Mouse (Mus musculus) left cerebral cortex, adult 8-10 months (tissue): ENCODE measurements around the gene Tsc1. TPM values are rescaled to one million over a fixed set of nuclear protein-coding genes. Genes with fewer than 3 reads are reported as not detected.

Experiments used
- DNase-seq, 2 experiments: peaks; one replicate each; pipeline ENCODE4 v3.0.0; 2022; ENCODE audit warnings: low spot score in 2 of 2
- total RNA-seq, 4 experiments: library from RNA; stranded (reverse); gene quantifications; 2 replicates each; pipeline ENCODE4 v1.2.4; 2022

The Tsc1 gene
- total RNA-seq, 4 experiments from 2014 or later: 54.1 to 61.6 (median 57.4) TPM

- peak; percentile 18 to 32 for DNase-seq
Observed at GRCm38 (mm10) chr2:28641435-28641941, 460 bp downstream of the Tsc1 start.

- DNase-seq: no peak
Observed at GRCm38 (mm10) chr2:28643081-28643480, 2.1 kb downstream of the Tsc1 start.

GRCm38 (mm10) chr2:28650526-28650925 is 9.5 kb downstream of the Tsc1 start:
- DNase-seq: no peak

GRCm38 (mm10) chr2:28653351-28653750 is 12.3 kb downstream of the Tsc1 start:
- peak in 1 of 2 experiments; percentile 55 for DNase-seq

GRCm38 (mm10) chr2:28654295-28654694 is 13.3 kb downstream of the Tsc1 start:
- DNase-seq: no peak

GRCm38 (mm10) chr2:28656216-28656615 is 15.2 kb downstream of the Tsc1 start:
- no peak for DNase-seq

GRCm38 (mm10) chr2:28662891-28663290 is 21.9 kb downstream of the Tsc1 start:
- no peak for DNase-seq

GRCm38 (mm10) chr2:28665818-28666217 is 24.8 kb downstream of the Tsc1 start:
- no peak for DNase-seq

- no peak for DNase-seq
Observed at GRCm38 (mm10) chr2:28671438-28671837, 30.4 kb downstream of the Tsc1 start.

- DNase-seq: no peak
Observed at GRCm38 (mm10) chr2:28676005-28676404, 35.0 kb downstream of the Tsc1 start.

GRCm38 (mm10) chr2:28680710-28681109 is 39.7 kb downstream of the Tsc1 start:
- DNase-seq: no peak

GRCm38 (mm10) chr2:28681718-28682117 is 40.7 kb downstream of the Tsc1 start:
- DNase-seq: peak in 1 of 2 experiments; percentile 69

GRCm38 (mm10) chr2:28685895-28686294 is 44.9 kb downstream of the Tsc1 start:
- peak; percentile 39 to 56 for DNase-seq

- no peak for DNase-seq
Observed at GRCm38 (mm10) chr2:28688431-28688830, 47.4 kb downstream of the Tsc1 start.

- peak in 1 of 2 experiments; percentile 29 for DNase-seq
Observed at GRCm38 (mm10) chr2:28692692-28693091, 51.7 kb downstream of the Tsc1 start.

GRCm38 (mm10) chr2:28698566-28698965 is 57.5 kb downstream of the Tsc1 start:
- DNase-seq: no peak

GRCm38 (mm10) chr2:28699361-28700335 is 58.6 kb downstream of the Tsc1 start, which contains the start of the genes Spaca9 and Ak8:
TSS of gene Spaca9 (minus strand) at chr2:28699727.
TSS of gene Ak8 (plus strand) at chr2:28700164.
- peak; percentile 69 to 75 for DNase-seq

GRCm38 (mm10) chr2:28701646-28702262 is 60.7 kb downstream of the Tsc1 start:
- DNase-seq: no peak

GRCm38 (mm10) chr2:28706106-28706636 is 65.1 kb downstream of the Tsc1 start:
- DNase-seq: no peak

GRCm38 (mm10) chr2:28706787-28707186 is 65.8 kb downstream of the Tsc1 start:
- DNase-seq: no peak

GRCm38 (mm10) chr2:28713036-28713435 is 72.0 kb downstream of the Tsc1 start:
- DNase-seq: no peak

- DNase-seq: no peak
Observed at GRCm38 (mm10) chr2:28722419-28722818, 81.4 kb downstream of the Tsc1 start.
